Mouse (Mus musculus): ENCODE measurements around the gene Wars2.
A peak's percentile ranks its signal among the peaks of the same experiment; 100 is the strongest.

Gene Wars2

DNA sequence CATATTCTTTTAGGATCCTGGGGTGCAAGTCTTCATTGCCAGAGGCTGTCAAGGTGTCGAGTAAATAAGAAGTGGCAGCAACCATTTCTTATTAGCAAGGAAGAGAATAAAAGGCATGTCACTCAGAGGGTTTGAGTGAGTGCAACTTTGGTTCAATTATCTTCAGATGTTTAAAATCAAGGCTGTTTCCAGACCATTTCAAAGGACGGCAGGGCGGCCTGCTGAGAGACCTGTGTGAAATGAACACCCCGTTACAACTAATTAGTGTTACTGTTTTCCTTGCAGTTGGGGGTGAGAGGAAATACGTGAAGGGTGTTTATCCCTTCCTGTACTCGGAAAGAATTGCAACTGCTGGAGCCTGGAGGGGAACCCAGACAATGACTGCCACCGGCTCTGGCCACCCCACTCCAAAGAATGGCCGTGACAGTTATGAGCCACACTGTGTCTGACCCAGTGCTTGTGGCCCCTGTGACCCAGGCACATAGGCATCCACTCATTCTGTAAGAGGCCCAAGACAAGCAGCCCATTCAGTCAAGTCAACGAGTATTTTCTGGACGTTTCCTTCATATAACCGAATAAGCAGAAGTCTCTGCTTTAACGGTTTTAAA lies 137.2 kb downstream of the Wars2 start:
- peak; percentile 17 for DNase-seq

DNA sequence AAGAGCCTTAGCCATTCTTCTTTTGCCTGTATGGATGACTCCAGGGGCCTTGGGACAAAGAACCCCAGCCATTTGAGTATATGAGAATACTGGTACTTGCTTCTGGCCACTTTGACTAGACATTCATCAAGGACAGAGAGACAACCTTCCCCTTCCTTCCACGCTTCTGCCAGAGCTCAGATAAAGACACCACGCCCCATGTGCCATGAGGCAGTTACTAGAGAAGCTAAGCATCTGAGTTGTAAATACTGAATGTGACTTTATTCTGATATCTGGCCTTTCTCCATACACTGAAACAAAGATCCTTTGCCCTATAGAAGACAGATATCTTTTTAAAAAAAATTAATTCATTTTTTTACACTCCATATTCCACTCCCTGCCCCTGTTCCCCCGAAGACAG lies 138.8 kb downstream of the Wars2 start:
- no peak for DNase-seq

DNA sequence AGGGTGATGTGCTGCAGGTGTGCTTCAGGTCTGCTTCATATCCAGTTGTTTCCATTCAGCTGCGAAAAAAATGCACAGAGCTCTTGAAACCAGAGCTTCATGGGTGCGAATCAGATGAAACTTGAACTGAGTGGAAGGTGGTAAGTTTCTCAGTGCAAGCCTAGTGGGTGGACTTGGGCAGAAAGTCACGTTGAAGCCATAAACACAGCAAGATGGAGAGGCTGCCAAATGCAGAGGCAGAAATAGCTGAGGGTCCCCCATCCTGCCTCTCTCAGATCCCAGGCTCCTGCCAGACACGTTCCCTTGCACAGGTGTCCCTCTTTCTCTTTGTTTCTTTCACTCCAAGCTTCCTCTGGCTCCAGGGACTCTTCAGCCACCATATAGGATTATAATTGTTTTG lies 140.6 kb downstream of the Wars2 start:
- no peak for DNase-seq

DNA sequence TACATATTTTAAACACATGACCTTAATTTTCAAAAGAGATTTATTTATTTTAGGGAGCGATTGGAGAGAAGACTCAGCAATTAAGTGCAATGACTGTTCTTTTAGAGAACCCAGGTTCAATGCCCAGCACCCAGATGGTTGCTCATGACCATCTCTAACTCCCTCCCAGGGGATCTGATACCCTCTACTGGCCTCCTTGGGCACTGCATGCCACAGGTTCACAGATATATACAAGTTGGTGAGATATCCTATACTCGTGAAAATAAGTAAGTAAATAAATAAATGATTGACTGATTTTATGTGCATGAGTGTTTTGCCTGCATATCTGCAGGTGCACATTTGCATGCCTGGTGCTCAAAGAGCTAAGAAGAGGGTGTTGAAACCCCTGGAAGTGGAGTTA lies 147.4 kb downstream of the Wars2 start:
- DNase-seq: no peak
